Mouse (Mus musculus): Measurements from ENCODE around the gene Tbc1d20.
A peak's percentile ranks its signal among the peaks of the same experiment; 100 is the strongest.
"Not testable (repeated sequence)": the region's sequence is repeated elsewhere in the genome, so short reads cannot be mapped to it uniquely, and the experiment has no call there.

Gene Tbc1d20

GRCm38 (mm10) chr2:152293727-152294475 lies at the start of gene Tbc1d20:
Gene Tbc1d20 (plus strand): TSS chr2:152293828.
- peak; percentile 95 for DNase-seq (ENCODE audit: low read depth, low spot score)

GRCm38 (mm10) chr2:152247213-152247612 lies 46.4 kb upstream of the Tbc1d20 start:
- no peak for DNase-seq (ENCODE audit: low read depth, low spot score)

GRCm38 (mm10) chr2:152250511-152250910 lies 43.1 kb upstream of the Tbc1d20 start:
- DNase-seq (ENCODE audit: low read depth, low spot score) = no peak

GRCm38 (mm10) chr2:152259739-152260138 lies 33.9 kb upstream of the Tbc1d20 start:
- no peak for DNase-seq (ENCODE audit: low read depth, low spot score)

DNA sequence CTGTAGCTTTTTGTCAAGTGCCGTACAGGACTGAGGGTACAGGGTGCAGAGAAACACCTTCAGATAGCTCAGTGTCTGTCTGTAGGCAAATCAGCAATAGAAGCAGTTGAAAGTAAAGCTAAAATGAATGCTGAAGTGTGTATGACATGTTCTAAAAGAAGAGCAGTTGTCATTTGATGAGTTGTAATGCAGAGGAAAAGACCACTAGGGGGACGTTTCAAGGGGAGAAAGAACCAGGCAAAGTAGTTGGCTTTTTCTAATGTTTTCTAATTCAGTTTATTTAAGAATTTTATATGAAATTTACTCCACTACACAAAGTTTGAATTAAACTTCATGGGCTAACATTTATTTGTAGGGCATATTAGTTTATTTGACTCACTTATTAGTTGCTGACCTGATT lies 20.0 kb upstream of the Tbc1d20 start:
- DNase-seq (ENCODE audit: low read depth, low spot score) = no peak

GRCm38 (mm10) chr2:152281407-152281806 lies 12.2 kb upstream of the Tbc1d20 start:
- DNase-seq (ENCODE audit: low read depth, low spot score) = no peak

- no peak for DNase-seq (ENCODE audit: low read depth, low spot score)
Measured at GRCm38 (mm10) chr2:152287560-152287959, 6.1 kb upstream of the Tbc1d20 start.

GRCm38 (mm10) chr2:152288046-152288445 lies 5.6 kb upstream of the Tbc1d20 start:
- DNase-seq (ENCODE audit: low read depth, low spot score) = no peak

DNA sequence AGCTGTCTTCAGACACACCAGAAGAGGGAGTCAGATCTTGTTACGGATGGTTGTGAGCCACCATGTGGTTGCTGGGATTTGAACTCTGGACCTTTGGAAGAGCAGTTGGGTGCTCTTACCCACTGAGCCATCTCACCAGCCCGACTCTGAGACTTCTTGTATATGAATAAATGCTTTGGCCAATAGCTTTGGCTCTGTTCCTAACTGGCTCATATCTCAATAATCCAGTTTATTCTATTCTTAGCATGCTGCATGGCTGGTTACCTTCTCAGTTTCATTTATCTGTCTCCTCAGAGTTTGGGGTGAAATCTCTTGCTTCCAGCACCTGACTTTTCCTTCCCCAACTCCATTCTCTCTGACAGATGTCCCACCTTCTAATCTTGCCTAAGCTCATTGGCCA lies 4.0 kb upstream of the Tbc1d20 start:
- DNase-seq (ENCODE audit: low read depth, low spot score) = not testable (repeated sequence)

DNA sequence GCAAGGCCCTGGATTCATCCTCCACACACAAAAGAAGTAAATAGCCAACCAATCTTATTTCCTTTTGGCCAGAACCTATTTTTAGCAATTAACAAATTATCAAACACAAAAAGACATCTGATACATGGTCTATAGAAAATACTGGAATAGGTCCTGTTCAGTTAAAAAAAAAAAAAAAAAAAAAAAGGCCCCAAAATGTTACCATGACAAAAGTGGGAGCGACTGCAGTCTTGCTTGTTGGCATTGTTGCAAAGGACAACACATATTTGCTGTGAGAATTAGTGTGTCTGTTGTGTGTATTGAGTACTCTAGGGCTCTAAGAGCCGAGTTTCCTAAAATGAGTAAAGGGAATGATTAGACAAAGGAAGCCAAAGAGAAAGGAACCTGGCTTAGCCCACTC lies 1.2 kb upstream of the Tbc1d20 start:
- no peak for DNase-seq (ENCODE audit: low read depth, low spot score)

GRCm38 (mm10) chr2:152293179-152293726 lies 375 bp upstream of the Tbc1d20 start:
- peak; percentile 8 for DNase-seq (ENCODE audit: low read depth, low spot score)

- no peak for DNase-seq (ENCODE audit: low read depth, low spot score)
Measured at GRCm38 (mm10) chr2:152294541-152294940, 913 bp downstream of the Tbc1d20 start.

- no peak for DNase-seq (ENCODE audit: low read depth, low spot score)
Measured at GRCm38 (mm10) chr2:152302862-152303261, 9.2 kb downstream of the Tbc1d20 start.

GRCm38 (mm10) chr2:152303781-152304180 lies 10.2 kb downstream of the Tbc1d20 start:
- peak; percentile 17 for DNase-seq (ENCODE audit: low read depth, low spot score)

DNA sequence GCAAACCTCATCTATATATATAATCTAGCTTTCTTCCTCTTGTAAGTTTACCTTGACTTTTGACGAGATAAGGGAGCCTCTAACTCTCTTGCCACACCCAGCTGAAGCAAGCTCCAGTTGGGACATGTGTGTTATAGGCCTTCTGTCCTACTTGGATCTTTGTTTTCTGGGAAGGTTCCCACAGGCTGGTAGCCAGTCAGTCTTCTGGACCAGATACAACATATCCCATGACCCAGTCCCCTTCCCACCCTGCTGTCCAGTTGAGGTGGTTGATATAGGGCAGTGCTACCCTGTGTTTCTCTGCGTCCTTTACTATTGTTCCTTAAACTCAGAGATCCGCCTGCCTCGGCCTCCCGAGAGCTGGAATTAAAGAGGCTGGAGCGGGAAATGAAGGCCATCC lies 11.9 kb downstream of the Tbc1d20 start:
- DNase-seq (ENCODE audit: low read depth, low spot score) = no peak

- no peak for DNase-seq (ENCODE audit: low read depth, low spot score)
Measured at GRCm38 (mm10) chr2:152307186-152307585, 13.6 kb downstream of the Tbc1d20 start.

DNA sequence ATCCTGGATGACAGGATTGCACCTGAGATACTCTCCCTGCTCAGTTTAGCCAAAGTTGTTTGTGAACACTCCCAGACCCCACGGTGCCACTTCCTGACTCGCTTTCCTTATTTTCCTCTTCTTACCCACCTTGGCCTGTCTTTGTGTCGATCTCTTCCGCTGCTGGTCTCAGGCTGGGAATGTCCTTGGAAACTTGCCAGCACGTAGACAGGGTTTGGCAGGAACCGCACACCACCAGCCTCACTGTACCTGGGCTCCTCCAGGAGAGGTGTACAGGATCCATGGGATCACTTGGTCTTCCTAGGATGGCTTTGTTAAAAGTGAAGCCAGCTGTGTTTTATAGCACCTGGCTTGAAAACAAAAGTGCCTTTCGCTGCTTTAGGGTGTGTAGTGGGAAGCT lies 19.4 kb downstream of the Tbc1d20 start:
- no peak for DNase-seq (ENCODE audit: low read depth, low spot score)

DNA sequence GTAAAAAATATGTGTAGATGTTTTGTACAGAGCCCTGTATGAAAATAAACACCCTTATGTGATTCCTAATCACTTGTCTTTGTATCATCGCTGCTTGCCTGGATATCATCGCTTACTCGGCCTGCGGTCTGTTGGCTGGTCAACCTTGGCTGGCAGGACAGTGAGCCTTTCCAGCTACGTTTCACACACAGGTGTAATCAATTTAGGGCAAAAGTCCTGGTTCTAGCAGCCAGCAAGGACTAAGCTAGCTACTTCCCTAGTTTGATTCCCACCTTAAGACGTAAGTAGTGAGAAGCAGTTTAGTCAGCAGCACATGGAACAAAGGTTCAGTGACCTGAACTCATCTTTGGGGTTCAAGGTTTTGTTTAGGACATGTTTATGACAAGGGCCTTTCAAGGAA lies 20.3 kb downstream of the Tbc1d20 start:
- DNase-seq (ENCODE audit: low read depth, low spot score) = no peak

DNA sequence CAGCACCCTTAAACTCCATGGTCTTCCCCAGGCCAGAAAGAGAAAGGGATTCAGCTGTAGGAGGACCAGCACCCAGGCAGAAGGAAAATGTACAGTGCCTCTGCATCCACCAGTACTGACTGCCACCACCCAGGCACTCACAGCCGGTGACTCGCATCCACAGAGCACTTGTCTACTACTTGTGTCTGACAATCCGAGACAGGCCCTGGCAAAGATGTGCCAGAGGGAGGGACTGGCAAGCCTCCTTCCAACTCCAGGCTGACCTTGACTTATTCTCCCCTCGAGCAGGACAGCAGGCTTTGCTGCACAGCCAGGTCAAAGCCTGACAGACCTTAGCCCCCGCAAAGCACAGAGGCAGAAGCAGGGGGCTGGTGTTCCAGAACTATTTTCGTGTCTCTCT lies 23.4 kb downstream of the Tbc1d20 start:
- no peak for DNase-seq (ENCODE audit: low read depth, low spot score)

DNA sequence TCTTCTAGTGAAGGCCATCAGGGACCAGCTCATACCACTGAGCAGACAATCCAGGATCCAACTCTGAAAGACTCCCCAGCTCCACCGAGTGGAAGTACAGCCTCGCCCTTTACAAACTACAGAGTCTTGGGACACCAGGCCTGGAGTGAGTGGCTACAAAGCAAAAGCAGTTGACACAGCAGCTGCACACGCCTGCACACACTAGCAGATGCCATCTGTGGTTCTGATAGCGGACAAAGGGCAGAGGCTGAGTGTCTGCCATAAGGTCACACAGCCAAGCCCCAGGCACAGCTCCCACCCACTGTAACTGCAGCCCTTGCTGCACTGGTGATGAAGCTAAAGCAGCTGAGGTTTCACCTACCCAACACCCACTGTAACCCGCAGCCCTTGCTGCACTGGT lies 27.9 kb downstream of the Tbc1d20 start:
- DNase-seq (ENCODE audit: low read depth, low spot score) = no peak

- no peak for DNase-seq (ENCODE audit: low read depth, low spot score)
Measured at GRCm38 (mm10) chr2:152322198-152322597, 28.6 kb downstream of the Tbc1d20 start.

DNA sequence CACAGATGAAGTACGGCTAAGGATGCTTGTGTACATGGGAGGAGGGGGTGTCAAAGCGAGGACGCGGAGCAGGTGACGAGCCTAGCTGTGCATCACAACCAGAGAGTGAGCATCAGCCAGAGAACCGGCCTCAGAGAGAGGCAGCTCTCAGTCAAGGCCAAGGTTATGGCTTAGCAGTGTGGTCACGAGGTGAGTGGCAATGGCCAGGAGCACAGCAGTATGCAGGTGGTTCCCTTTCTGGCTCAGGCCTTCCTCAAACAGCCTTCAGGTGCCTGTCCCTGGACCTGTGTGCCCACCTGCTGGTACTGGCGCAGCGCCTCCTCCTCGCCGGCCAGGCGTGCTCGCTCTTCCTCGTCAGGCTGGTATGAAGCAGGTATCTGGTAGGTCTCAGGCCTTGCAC lies 30.3 kb downstream of the Tbc1d20 start:
- DNase-seq (ENCODE audit: low read depth, low spot score) = no peak

DNA sequence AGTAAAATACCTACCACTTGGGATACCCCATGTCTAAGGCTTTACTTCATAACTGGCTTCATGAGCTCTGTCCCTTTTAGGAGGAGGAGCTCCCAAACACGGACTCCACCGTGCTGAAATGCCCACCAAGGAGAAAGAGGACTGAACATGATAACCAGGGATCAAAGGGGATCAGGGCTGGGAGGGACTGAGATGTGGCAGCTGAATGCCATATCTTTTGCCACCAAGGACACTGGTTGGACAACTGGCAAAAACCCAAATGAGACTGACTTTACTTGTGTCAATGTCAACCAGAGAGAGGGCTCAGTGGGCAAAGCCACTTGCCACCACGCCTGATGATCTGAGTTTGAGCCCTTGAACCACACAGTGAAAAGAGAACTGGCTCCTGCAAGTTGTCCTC lies 31.2 kb downstream of the Tbc1d20 start:
- no peak for DNase-seq (ENCODE audit: low read depth, low spot score)

- DNase-seq (ENCODE audit: low read depth, low spot score) = no peak
Measured at GRCm38 (mm10) chr2:152326157-152326556, 32.5 kb downstream of the Tbc1d20 start.

All from mesoderm, embryonic 11.5 days (tissue).